Mouse (Mus musculus) brain, embryonic 14.5 days (tissue): ENCODE data around the gene Vstm2b. TPM values are rescaled to one million over a fixed set of nuclear protein-coding genes. Genes with fewer than 3 reads are reported as not detected.

Experiments
- DNase-seq: peaks from one replicate; pipeline ENCODE4 v3.0.0-alpha.2; 2011; ENCODE audit warnings: low read depth
- CTCF ChIP-seq: fragments of 200-500 bp; IDR thresholded peaks from 2 replicates; pipeline ENCODE4 v1.5.1; 2012; ENCODE audit warnings: inconsistent platforms, mild to moderate bottlenecking, moderate library complexity, borderline replicate concordance; ENCODE audit not compliant: insufficient read depth, insufficient read length; ENCODE audit errors: extremely low read depth
- POLR2A ChIP-seq: fragments of 200-500 bp; IDR thresholded peaks from 2 replicates; pipeline ENCODE4 v1.6.1; 2012; ENCODE audit warnings: mild to moderate bottlenecking, inconsistent platforms, borderline replicate concordance; ENCODE audit not compliant: poor library complexity, insufficient read depth, insufficient read length, severe bottlenecking; ENCODE audit errors: extremely low read depth
- polyA plus RNA-seq: library from polyadenylated mRNA; depleted of rRNA; stranded (reverse); fragments of >200 nt; gene quantifications from 2 replicates; pipeline ENCODE4 v1.2.3, GENCODE M21; 2012; rRNA removed

Vstm2b gene
- 84.0 and 92.0 TPM in 2 replicates for polyA plus RNA-seq

- DNase-seq: peak; percentile 15
- TF ChIP-seq CTCF: no peak
These were observed at the start of gene Vstm2b for GRCm38 (mm10) chr7:40898096-40898710. Gene Vstm2b (plus strand): TSS chr7:40898328.

- TF ChIP-seq POLR2A: no peak
- no peak for TF ChIP-seq CTCF
- no peak for DNase-seq
These were observed 42.0 kb upstream of the Vstm2b start for GRCm38 (mm10) chr7:40856088-40856625.

GRCm38 (mm10) chr7:40873380-40873990 is 24.6 kb upstream of the Vstm2b start:
- peak; percentile 72 for DNase-seq
- TF ChIP-seq CTCF (no peak), POLR2A (no peak)

GRCm38 (mm10) chr7:40884855-40885489 is 13.2 kb upstream of the Vstm2b start:
- peak; percentile 84 for DNase-seq
- TF ChIP-seq CTCF (no peak), POLR2A (no peak)

GRCm38 (mm10) chr7:40888358-40888757 is 9.8 kb upstream of the Vstm2b start:
- no peak for TF ChIP-seq POLR2A
- no peak for TF ChIP-seq CTCF
- no peak for DNase-seq

GRCm38 (mm10) chr7:40896964-40897363 is 1.2 kb upstream of the Vstm2b start:
- DNase-seq: peak; percentile 39
- TF ChIP-seq CTCF (0 out of 2 replicates have a peak, but pooled peaks have one; percentile 15), POLR2A (no peak)

- peak; percentile 64 for DNase-seq
- no peak for TF ChIP-seq CTCF
- TF ChIP-seq POLR2A: no peak
These were observed 715 bp downstream of the Vstm2b start for GRCm38 (mm10) chr7:40898711-40899375.

- no peak for TF ChIP-seq CTCF
- TF ChIP-seq POLR2A: no peak
- DNase-seq: no peak
These were observed 1.5 kb downstream of the Vstm2b start for GRCm38 (mm10) chr7:40899376-40900265.

- peak; percentile 96 for DNase-seq
- TF ChIP-seq POLR2A: no peak
- TF ChIP-seq CTCF: peak; percentile 99
These were observed 3.1 kb downstream of the Vstm2b start for GRCm38 (mm10) chr7:40901201-40901600.

GRCm38 (mm10) chr7:40902506-40902905 is 4.4 kb downstream of the Vstm2b start:
- peak; percentile 64 for DNase-seq
- no peak for TF ChIP-seq CTCF
- TF ChIP-seq POLR2A: no peak
